Mouse (Mus musculus) lung, postnatal 0 days (tissue): ENCODE measurements around the gene BC025920.
A peak's percentile ranks its signal among the peaks of the same experiment; 100 is the strongest.

ENCODE experiments used
- CTCF ChIP-seq: IDR thresholded peaks from 2 replicates; pipeline ENCODE4 v1.5.1; 2016; ENCODE audit warnings: antibody characterized with exemption, mild to moderate bottlenecking
- EP300 ChIP-seq: IDR thresholded peaks from 2 replicates; pipeline ENCODE4 v1.6.1; 2016; ENCODE audit warnings: antibody characterized with exemption, mild to moderate bottlenecking, control low read depth

DNA sequence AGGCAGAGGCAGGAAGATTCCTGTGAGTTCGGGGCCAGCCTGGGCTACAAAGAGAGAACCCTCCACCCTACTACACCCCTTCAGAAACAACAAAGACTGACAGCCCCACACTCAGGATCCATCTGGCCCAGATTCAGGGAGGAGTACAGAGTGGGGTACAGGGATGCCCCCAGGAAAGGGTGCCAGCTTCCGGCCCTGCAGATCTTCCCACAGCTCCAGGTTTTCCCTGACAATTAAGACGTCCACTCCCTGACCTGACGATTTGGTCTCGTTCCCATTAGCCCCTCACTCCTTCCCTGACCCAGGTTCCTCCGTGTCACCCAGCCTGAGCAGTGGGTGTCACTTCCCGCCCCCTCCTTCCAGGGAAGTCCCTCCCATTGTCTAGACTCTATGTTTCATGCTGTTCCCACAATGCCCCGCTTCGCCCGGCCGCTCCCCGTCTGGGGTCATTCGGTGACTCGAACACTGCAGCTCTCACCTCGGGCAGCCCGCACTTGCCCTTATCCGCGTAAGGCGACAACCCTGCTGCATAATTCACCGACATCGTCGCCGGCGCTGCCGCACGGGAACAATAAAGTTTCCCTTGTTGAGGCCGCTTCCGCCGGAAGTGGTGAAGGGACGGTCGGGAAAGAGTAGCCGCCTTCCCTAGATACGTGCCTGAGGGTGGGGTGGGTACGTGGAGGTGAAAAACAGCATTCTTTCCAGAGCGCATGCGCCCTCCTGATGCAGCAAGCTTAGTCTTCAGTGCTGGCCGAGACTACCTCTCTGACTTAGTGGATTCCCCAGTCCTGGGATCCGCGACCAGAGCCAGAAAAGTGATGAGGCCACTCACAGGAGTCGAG, 21.1 kb downstream of the BC025920 start, which contains the start of gene Sirt6:
- TF ChIP-seq EP300 (peak; percentile 71), CTCF (no peak)
